Mouse (Mus musculus) bone marrow, adult 2 months (tissue): ENCODE measurements around the gene Cfap70. TPM values are rescaled to one million over a fixed set of nuclear protein-coding genes. Genes with fewer than 3 reads are reported as not detected.

ENCODE experiments used
- H3K27ac ChIP-seq: fragments of 200-500 bp; 2 replicates; pipeline ENCODE4 v1.5.1; 2012; ENCODE audit warnings: low read depth, mild to moderate bottlenecking, control low read depth, inconsistent platforms, low read length; ENCODE audit not compliant: control insufficient read depth, poor library complexity, insufficient read depth
- H3K4me1 ChIP-seq: fragments of 200-500 bp; 2 replicates; pipeline ENCODE4 v1.6.1; 2011; ENCODE audit warnings: low read length; ENCODE audit not compliant: control insufficient read depth, insufficient read depth
- H3K4me3 ChIP-seq: fragments of 200-500 bp; replicated peaks from 2 replicates; pipeline ENCODE3; 2011; ENCODE audit warnings: mild to moderate bottlenecking, low read depth, low read length, control low read depth; ENCODE audit not compliant: control insufficient read depth
- CTCF ChIP-seq: fragments of 200-500 bp; IDR thresholded peaks from 2 replicates; pipeline ENCODE4 v1.5.1; 2011; ENCODE audit warnings: low read length, control low read depth; ENCODE audit not compliant: control insufficient read depth, insufficient read depth
- POLR2A ChIP-seq: fragments of 200-500 bp; IDR thresholded peaks from 2 replicates; pipeline ENCODE4 v1.6.1; 2011; ENCODE audit warnings: low read depth, mild to moderate bottlenecking, control low read depth, low read length, borderline replicate concordance; ENCODE audit not compliant: control insufficient read depth
- WGBS: fragments of 180-500 bp; shearing (Covaris S2); methylation state at CpG from one replicate; pipeline ENCODE4 v1.1.7; 2018; 5-methylcytosine and 5-hydroxymethylcytosine counted together
- polyA plus RNA-seq: library from polyadenylated mRNA; stranded (reverse); fragments of >200 nt; gene quantifications from 2 replicates; pipeline ENCODE4 v1.2.4, GENCODE M21; 2011; ENCODE audit warnings: low replicate concordance; ENCODE audit not compliant: missing spikeins, insufficient read depth, insufficient read length

Gene Cfap70
- polyA plus RNA-seq, 1 experiment = not detected

- under 1% methylated on average over 48 of the region's 48 CpGs for WGBS
- Histone ChIP-seq H3K27ac (peak within 1 kb of the TSS; percentile 84), H3K4me1 (no peaks in the 10 kb centered on the region; the same call in 1 of the 2 replicates), H3K4me3 (peak within 1 kb of the TSS; percentile 98)
- peak; percentile 1; the same call in 1 of the 2 replicates for TF ChIP-seq CTCF
- TF ChIP-seq POLR2A = peak; percentile 73
These were observed 27.5 kb upstream of the Cfap70 start, which contains the start of gene Anxa7 for GRCm38 (mm10) chr14:20479291-20480194. Gene Anxa7, minus strand, starts transcription at chr14:20480133.

GRCm38 (mm10) chr14:20478801-20479200 is 26.8 kb upstream of the Cfap70 start:
- Histone ChIP-seq H3K4me1 (no peaks in the 10 kb centered on the region; the same call in 1 of the 2 replicates), H3K27ac (peak overlapping the region; percentile 61; the same call in 1 of the 2 replicates), H3K4me3 (peak overlapping the region; percentile 98)
- WGBS = 0% methylated on average over 7 of the region's 7 CpGs
- no peak for TF ChIP-seq CTCF
- no peak for TF ChIP-seq POLR2A

- WGBS = 15% methylated on average over 3 of the region's 3 CpGs
- H3K4me1 ChIP-seq = no peaks in the 10 kb centered on the region; the same call in 1 of the 2 replicates
- H3K27ac ChIP-seq = no peak overlapping the region
These were observed 26.4 kb upstream of the Cfap70 start for GRCm38 (mm10) chr14:20478385-20478784.

GRCm38 (mm10) chr14:20477261-20478025 is 25.4 kb upstream of the Cfap70 start:
- H3K27ac ChIP-seq = no peak overlapping the region
- WGBS = 59% methylated on average over 4 of the region's 4 CpGs
- no peak for TF ChIP-seq POLR2A
- TF ChIP-seq CTCF = no peak
- no peaks in the 10 kb centered on the region; the same call in 1 of the 2 replicates for H3K4me1 ChIP-seq
- H3K4me3 ChIP-seq = no peak overlapping the region

More at GRCm38 (mm10) chr14:20478385-20478784, 26.4 kb upstream of the Cfap70 start:
- TF ChIP-seq CTCF (no peak), POLR2A (no peak)
- H3K4me3 ChIP-seq = peak overlapping the region; percentile 45

GRCm38 (mm10) chr14:20460216-20460615 is 8.2 kb upstream of the Cfap70 start:
- TF ChIP-seq CTCF (no peak), POLR2A (no peak)
- 88% methylated on average over 14 of the region's 14 CpGs for WGBS
- H3K4me3 ChIP-seq = no peak overlapping the region
- no peaks in the 10 kb centered on the region; the same call in 1 of the 2 replicates for H3K4me1 ChIP-seq
- H3K27ac ChIP-seq = no peak overlapping the region

- TF ChIP-seq CTCF (no peak), POLR2A (no peak)
- H3K4me3 ChIP-seq = no peak overlapping the region
- H3K27ac ChIP-seq = no peak overlapping the region
- WGBS = 65% methylated on average over 9 of the region's 9 CpGs
- H3K4me1 ChIP-seq = no peaks in the 10 kb centered on the region; the same call in 1 of the 2 replicates
These were observed 6.4 kb upstream of the Cfap70 start for GRCm38 (mm10) chr14:20458378-20458777.

- H3K27ac ChIP-seq = no peak overlapping the region
- 75% methylated on average over 5 of the region's 5 CpGs for WGBS
- peaks cover 2% of the 10 kb centered on the region; the same call in 1 of the 2 replicates for H3K4me1 ChIP-seq
- no peak overlapping the region for H3K4me3 ChIP-seq
- TF ChIP-seq POLR2A = no peak
- no peak for TF ChIP-seq CTCF
These were observed 903 bp upstream of the Cfap70 start for GRCm38 (mm10) chr14:20452929-20453328.

GRCm38 (mm10) chr14:20451302-20451701 is 724 bp downstream of the Cfap70 start:
- WGBS = 8% methylated on average over 2 of the region's 2 CpGs
- Histone ChIP-seq H3K4me3 (no peak overlapping the region), H3K4me1 (peaks cover 2% of the 10 kb centered on the region; the same call in 1 of the 2 replicates), H3K27ac (no peak overlapping the region)
- TF ChIP-seq CTCF (no peak), POLR2A (no peak)
